In genomic region chr2:158767742-158768339, GRCm38 (mm10) we compare ENCODE assay signal across 8 mouse cellular contexts. TPM values are rescaled to one million over a fixed set of nuclear protein-coding genes. Genes with fewer than 3 reads are reported as not detected.
DNase-seq lines count a peak whose midpoint lies in the region; ATAC-seq and TF ChIP-seq lines count a peak whose summit lies in the region.

TSS of gene Fam83d (plus strand) at chr2:158768093.

- peak within 1 kb of the TSS; percentile 98 for H3K4me2 ChIP-seq in heart, embryonic 15.5 days
- peak within 1 kb of the TSS; percentile 100 for H3K4me2 ChIP-seq in liver, embryonic 14.5 days (ENCODE audit: low read depth)
- peak within 1 kb of the TSS; percentile 88 for H3K4me2 ChIP-seq in neural tube, embryonic 11.5 days (ENCODE audit: low read depth)
- H3K4me2 ChIP-seq in stomach, postnatal 0 days (replicated peaks; ENCODE audit: low read depth): peak within 1 kb of the TSS; percentile 97

- peak; percentile 38; the same call in 1 of the 2 replicates for TF ChIP-seq EP300 in liver, embryonic 14.5 days (IDR thresholded peaks at IDR 0.05; ENCODE audit: low read depth)
- TF ChIP-seq EP300 in stomach, postnatal 0 days (optimal IDR thresholded peaks at IDR 0.05): no peak

- peak within 1 kb of the TSS; percentile 74 for H3K9ac ChIP-seq in heart, embryonic 15.5 days
- peak within 1 kb of the TSS; percentile 86 for H3K9ac ChIP-seq in liver, embryonic 14.5 days (replicated peaks)
- peak within 1 kb of the TSS; percentile 70 for H3K9ac ChIP-seq in neural tube, embryonic 11.5 days (ENCODE audit: low read length)
- H3K9ac ChIP-seq in stomach, postnatal 0 days (ENCODE audit: low read length): peak within 1 kb of the TSS; percentile 69

- peak within 1 kb of the TSS; percentile 94 for H3K27ac ChIP-seq in forebrain, embryonic 10.5 days
- H3K27ac ChIP-seq in heart, embryonic 15.5 days: peak within 1 kb of the TSS; percentile 85
- peak within 1 kb of the TSS; percentile 70 for H3K27ac ChIP-seq in liver, embryonic 14.5 days
- H3K27ac ChIP-seq in neural tube, embryonic 11.5 days (ENCODE audit: low read depth, low read length): peak within 1 kb of the TSS; percentile 63
- peak within 1 kb of the TSS; percentile 58 for H3K27ac ChIP-seq in stomach, postnatal 0 days (replicated peaks)

- peak within 1 kb of the TSS; percentile 81 for H3K4me3 ChIP-seq in forebrain, embryonic 10.5 days
- H3K4me3 ChIP-seq in heart, embryonic 15.5 days: peak within 1 kb of the TSS; percentile 85
- H3K4me3 ChIP-seq in liver, embryonic 14.5 days (ENCODE audit: insufficient read depth in 1 of 2, low read depth in 2 of 2, low read length in 2 of 2): peak within 1 kb of the TSS; percentile 73 to 79
- peak within 1 kb of the TSS; percentile 79 for H3K4me3 ChIP-seq in neural tube, embryonic 11.5 days (ENCODE audit: low read depth, low read length)
- peak within 1 kb of the TSS; percentile 63 for H3K4me3 ChIP-seq in stomach, postnatal 0 days (ENCODE audit: low read depth, low read length)

- peaks cover 47% of the 10 kb centered on the region for H3K4me1 ChIP-seq in forebrain, embryonic 10.5 days
- peaks cover 47% of the 10 kb centered on the region for H3K4me1 ChIP-seq in heart, embryonic 15.5 days (replicated peaks)
- peaks cover 20 to 29% of the 10 kb centered on the region in 2 experiments for H3K4me1 ChIP-seq in liver, embryonic 14.5 days (replicated peaks; ENCODE audit: control insufficient read depth in 2 of 2, insufficient read depth in 2 of 2, low read length in 1 of 2)
- H3K4me1 ChIP-seq in neural tube, embryonic 11.5 days (ENCODE audit: control insufficient read depth, insufficient read depth, low read length): peaks cover 32% of the 10 kb centered on the region
- H3K4me1 ChIP-seq in stomach, postnatal 0 days (replicated peaks; ENCODE audit: control insufficient read depth, insufficient read depth): peaks cover 10% of the 10 kb centered on the region

- ATAC-seq in heart, embryonic 15.5 days (replicated peaks; ENCODE audit: insufficient number of reproducible peaks, insufficient read depth, low FRiP score, low read depth): peak; percentile 96
- ATAC-seq in liver, embryonic 14.5 days (ENCODE audit: insufficient read depth): peak; percentile 92
- peak; percentile 99 for ATAC-seq in neural tube, embryonic 11.5 days (ENCODE audit: insufficient read depth, low FRiP score, low TSS enrichment)
- ATAC-seq in stomach, postnatal 0 days (ENCODE audit: low FRiP score, low TSS enrichment): peak; percentile 99

- H3K36me3 ChIP-seq in forebrain, embryonic 10.5 days (replicated peaks): peaks cover 23% of the 10 kb centered on the region
- no peaks in the 10 kb centered on the region for H3K36me3 ChIP-seq in heart, embryonic 15.5 days
- peaks cover 12% of the 10 kb centered on the region for H3K36me3 ChIP-seq in liver, embryonic 14.5 days (replicated peaks; ENCODE audit: control insufficient read depth, insufficient read depth, low read depth)
- H3K36me3 ChIP-seq in neural tube, embryonic 11.5 days (ENCODE audit: control insufficient read depth, insufficient read depth, low read length): no peaks in the 10 kb centered on the region; the same call in 1 of the 2 replicates
- no peaks in the 10 kb centered on the region for H3K36me3 ChIP-seq in stomach, postnatal 0 days (ENCODE audit: control insufficient read depth, insufficient read depth, low read length)

- no peaks in the 10 kb centered on the region for H3K27me3 ChIP-seq in forebrain, embryonic 10.5 days (ENCODE audit: poor library complexity, severe bottlenecking)
- no peaks in the 10 kb centered on the region for H3K27me3 ChIP-seq in heart, embryonic 15.5 days
- H3K27me3 ChIP-seq in liver, embryonic 14.5 days (ENCODE audit: control insufficient read depth, insufficient read depth, low read length): no peaks in the 10 kb centered on the region
- no peaks in the 10 kb centered on the region for H3K27me3 ChIP-seq in neural tube, embryonic 11.5 days (ENCODE audit: control insufficient read depth, insufficient read depth, low read length)
- H3K27me3 ChIP-seq in stomach, postnatal 0 days (ENCODE audit: control insufficient read depth, insufficient read depth, low read length): no peaks in the 10 kb centered on the region

- 0% methylated on average over 48 of the region's 48 CpGs for WGBS in forebrain, embryonic 10.5 days
- under 1% methylated on average over 48 of the region's 48 CpGs for WGBS in heart, embryonic 15.5 days
- under 1% methylated on average over 37 of the region's 48 CpGs for WGBS in liver, embryonic 14.5 days (ENCODE audit: insufficient replicate concordance)
- WGBS in neural tube, embryonic 11.5 days: 0% methylated on average over 48 of the region's 48 CpGs
- WGBS in stomach, postnatal 0 days: under 1% methylated on average over 39 of the region's 48 CpGs

- H3K9me3 ChIP-seq in forebrain, embryonic 10.5 days: no peaks in the 10 kb centered on the region
- no peaks in the 10 kb centered on the region for H3K9me3 ChIP-seq in heart, embryonic 15.5 days (replicated peaks)
- no peaks in the 10 kb centered on the region for H3K9me3 ChIP-seq in liver, embryonic 14.5 days (ENCODE audit: control insufficient read depth, low read length)
- no peaks in the 10 kb centered on the region for H3K9me3 ChIP-seq in neural tube, embryonic 11.5 days (ENCODE audit: control insufficient read depth, low read length)
- no peaks in the 10 kb centered on the region for H3K9me3 ChIP-seq in stomach, postnatal 0 days (ENCODE audit: control insufficient read depth, low read length)

- DNase-seq in CD8-positive naive resting alpha-beta T cell, adult 2 months (ENCODE audit: low read depth in 2 of 2, low spot score in 2 of 2): peak; percentile 88 to 94
- peak; percentile 94 for DNase-seq in c-Kit-positive CD71-negative TER-119-negative erythroid progenitor cells, embryonic 14.5 days (ENCODE audit: low read depth)
- DNase-seq in forebrain, embryonic 10.5 days (ENCODE audit: extremely low spot score, low spot score): peak; percentile 96
- peak; percentile 98 for DNase-seq in kidney, postnatal 25 days
- peak; percentile 96 to 98 (median 97) for DNase-seq in liver, embryonic 14.5 days (ENCODE audit: low read depth in 3 of 3, low spot score in 3 of 3)
- DNase-seq in neural tube, embryonic 11.5 days (ENCODE audit: low spot score): peak; percentile 95
- peak; percentile 97 for DNase-seq in stomach, postnatal 0 days (ENCODE audit: low spot score)

- TF ChIP-seq CTCF in liver, embryonic 14.5 days (IDR thresholded peaks at IDR 0.05; ENCODE audit: low read depth): peak; percentile 97
- peak; percentile 93 for TF ChIP-seq CTCF in stomach, postnatal 0 days (IDR thresholded peaks at IDR 0.05; ENCODE audit: low read depth)

RNA-seq across cellular contexts. Expression of gene Fam83d, which starts in this region (rescaled TPM):
- polyA plus RNA-seq in forebrain, embryonic 10.5 days (2016; fragmentation: Nextera tagmentation; extraction: Ambion mirVana): 49.1 and 49.8 TPM in 2 replicates
- polyA plus RNA-seq in heart, embryonic 15.5 days (2015; fragmentation: Nextera tagmentation; extraction: Ambion mirVana): 52.3 and 53.3 TPM in 2 replicates
- polyA plus RNA-seq in liver, embryonic 14.5 days (2012; rRNA removed): 11.6 and 12.4 TPM in 2 replicates
- 11.2 and 13.7 TPM in 2 replicates for polyA plus RNA-seq in liver, embryonic 14.5 days (2014; fragmentation: Nextera tagmentation; extraction: Ambion mirVana)
- 41.1 and 45.2 TPM in 2 replicates for polyA plus RNA-seq in neural tube, embryonic 11.5 days (2014; fragmentation: Nextera tagmentation; extraction: Ambion mirVana)
- polyA plus RNA-seq in stomach, postnatal 0 days (2015; fragmentation: Nextera tagmentation; extraction: Ambion mirVana): 61.1 and 61.3 TPM in 2 replicates

Comparison
In these comparisons a context has a peak if more than half of its experiments do, and no peak if none do; other contexts are left out.
1. Peak in every context shown above with its lines: DNase-seq, ATAC-seq, H3K4me3 ChIP-seq and H3K27ac ChIP-seq.